Mouse (Mus musculus) spleen, adult 2 months (tissue): ENCODE measurements around the gene Adgrg6.

Experiments used
- CTCF ChIP-seq: fragments of 200-500 bp; IDR thresholded peaks from 2 replicates; pipeline ENCODE4 v1.5.1; 2011; ENCODE audit warnings: mild to moderate bottlenecking, inconsistent platforms; ENCODE audit not compliant: insufficient read depth, insufficient read length, insufficient replicate concordance; ENCODE audit errors: extremely low read depth
- POLR2A ChIP-seq: fragments of 200-500 bp; IDR thresholded peaks from 2 replicates; pipeline ENCODE4 v1.6.1; 2011; ENCODE audit warnings: low read depth, low read length, inconsistent platforms

DNA sequence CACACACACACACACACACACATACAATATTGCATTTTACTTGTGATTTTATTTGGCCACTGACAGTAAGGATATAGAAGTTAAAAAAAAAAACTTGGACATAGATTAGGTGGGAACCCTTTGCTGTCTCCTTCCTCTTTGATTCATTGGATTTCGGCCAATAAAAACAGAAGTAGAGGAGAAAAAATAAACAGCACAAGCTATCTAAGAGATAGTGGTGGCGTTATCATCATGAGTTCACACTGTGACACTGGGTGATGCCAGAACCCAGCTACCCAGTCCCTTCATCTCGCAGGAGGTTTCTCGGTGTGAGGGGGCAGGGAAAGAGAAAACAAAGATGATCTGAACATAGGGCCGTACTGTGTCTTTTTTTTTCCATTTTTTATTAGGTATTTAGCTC, 62.2 kb downstream of the Adgrg6 start:
- no peak for TF ChIP-seq CTCF
- no peak for TF ChIP-seq POLR2A
